In the genomic region with DNA sequence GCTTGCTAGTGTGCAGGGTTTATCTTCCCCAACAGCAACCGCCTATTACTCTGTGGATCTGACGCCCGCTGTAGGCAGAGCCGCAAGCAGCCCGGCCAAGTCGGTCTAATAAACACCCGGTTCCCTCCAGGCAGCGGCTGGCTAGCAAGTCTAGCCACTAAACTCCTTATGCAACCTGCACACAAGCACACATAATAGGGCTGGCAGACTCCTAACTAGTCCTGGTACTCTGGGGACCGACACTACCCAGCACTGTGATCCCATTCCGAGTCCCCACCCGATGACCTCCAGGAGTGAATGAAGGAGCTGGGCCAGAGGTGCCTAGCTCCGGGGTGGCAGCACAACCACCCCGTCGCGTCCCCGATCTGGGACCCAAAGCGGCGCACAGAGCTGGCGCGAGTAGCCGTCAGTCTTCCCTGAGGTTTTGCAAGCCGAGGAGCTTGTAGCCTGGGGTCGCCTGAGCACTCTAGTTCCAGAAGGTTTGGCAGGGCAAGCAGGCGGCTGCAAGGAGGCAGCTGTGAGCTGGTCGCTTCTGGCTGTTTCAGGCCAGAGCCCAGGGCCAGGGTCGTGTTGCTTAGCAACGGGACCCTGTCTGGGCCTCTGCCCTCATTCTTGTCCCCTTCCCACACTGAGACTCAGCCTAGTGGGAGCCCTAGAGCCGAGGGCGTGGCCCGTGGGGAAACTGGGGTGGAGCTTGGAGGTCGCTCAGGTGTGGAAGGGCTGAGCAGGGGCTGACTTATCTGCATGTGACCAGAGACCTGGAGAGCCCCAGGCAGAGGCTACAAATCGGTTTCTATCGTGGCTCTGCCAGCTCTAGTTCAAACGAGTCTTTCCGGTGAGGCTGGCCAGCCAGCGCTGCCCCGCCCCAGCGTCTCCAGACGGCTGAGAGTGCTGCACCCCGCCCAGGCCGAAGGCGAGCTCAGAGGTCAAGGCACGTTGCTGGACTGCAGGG, we compare ENCODE assay signal across 7 mouse cellular contexts.
DNase-seq lines count a peak whose midpoint lies in the region; ATAC-seq lines count a peak whose summit lies in the region.

No protein-coding gene starts in this region.

- H3K27ac ChIP-seq in heart, embryonic 14.5 days (replicated peaks in 1 of 2; ENCODE audit: control insufficient read depth in 1 of 2, insufficient read depth in 1 of 2, low read depth in 2 of 2, low read length in 2 of 2): peak overlapping the region in 1 of 2 experiments; percentile 57; a peak in 2 of 4 replicates
- peak overlapping the region; percentile 94 for H3K27ac ChIP-seq in kidney, embryonic 16.5 days (ENCODE audit: low read length)
- no peak overlapping the region for H3K27ac ChIP-seq in liver, embryonic 12.5 days
- H3K27ac ChIP-seq in neural tube, embryonic 13.5 days (replicated peaks): peak overlapping the region; percentile 68

- peaks cover 16 to 19% of the 10 kb centered on the region in 2 experiments for H3K4me1 ChIP-seq in heart, embryonic 14.5 days (ENCODE audit: control insufficient read depth in 2 of 2, insufficient read depth in 2 of 2, low read length in 2 of 2)
- H3K4me1 ChIP-seq in kidney, embryonic 16.5 days (ENCODE audit: insufficient read depth, low read length): peaks cover 25% of the 10 kb centered on the region
- H3K4me1 ChIP-seq in liver, embryonic 12.5 days: peaks cover 12% of the 10 kb centered on the region
- H3K4me1 ChIP-seq in neural tube, embryonic 13.5 days (replicated peaks): peaks cover 19% of the 10 kb centered on the region

- DNase-seq in adrenal gland, postnatal 25 days: peak; percentile 67
- DNase-seq in fibroblast of lung, adult 2 months (ENCODE audit: low read depth): peak; percentile 67
- DNase-seq in urinary bladder, postnatal 14 days (ENCODE audit: low spot score): peak; percentile 88

- no peaks in the 10 kb centered on the region for H3K9me3 ChIP-seq in heart, embryonic 14.5 days (ENCODE audit: control insufficient read depth, low read length)
- no peaks in the 10 kb centered on the region; the same call in 1 of the 2 replicates for H3K9me3 ChIP-seq in kidney, embryonic 16.5 days (ENCODE audit: low read length)
- H3K9me3 ChIP-seq in liver, embryonic 12.5 days (replicated peaks): no peaks in the 10 kb centered on the region
- no peaks in the 10 kb centered on the region for H3K9me3 ChIP-seq in neural tube, embryonic 13.5 days

- H3K36me3 ChIP-seq in heart, embryonic 14.5 days (ENCODE audit: control insufficient read depth, insufficient read depth, low read length): no peaks in the 10 kb centered on the region
- H3K36me3 ChIP-seq in kidney, embryonic 16.5 days (ENCODE audit: insufficient read depth, low read length): no peaks in the 10 kb centered on the region
- H3K36me3 ChIP-seq in liver, embryonic 12.5 days: no peaks in the 10 kb centered on the region
- no peaks in the 10 kb centered on the region for H3K36me3 ChIP-seq in neural tube, embryonic 13.5 days

- peak overlapping the region; percentile 37 to 40 for H3K4me3 ChIP-seq in heart, embryonic 14.5 days (ENCODE audit: control insufficient read depth in 1 of 2, insufficient read depth in 1 of 2, low read depth in 1 of 2, low read length in 2 of 2)
- H3K4me3 ChIP-seq in kidney, embryonic 16.5 days (ENCODE audit: low read length): peak overlapping the region; percentile 40
- peak overlapping the region; percentile 12 for H3K4me3 ChIP-seq in liver, embryonic 12.5 days
- peak overlapping the region; percentile 28 for H3K4me3 ChIP-seq in neural tube, embryonic 13.5 days

- peak overlapping the region; percentile 65 for H3K9ac ChIP-seq in heart, embryonic 14.5 days (ENCODE audit: low read length)
- peak overlapping the region; percentile 60 for H3K9ac ChIP-seq in kidney, embryonic 16.5 days (replicated peaks; ENCODE audit: low read length)
- H3K9ac ChIP-seq in liver, embryonic 12.5 days: no peak overlapping the region
- H3K9ac ChIP-seq in neural tube, embryonic 13.5 days: peak overlapping the region; percentile 64

- H3K27me3 ChIP-seq in heart, embryonic 14.5 days (ENCODE audit: control insufficient read depth, insufficient read depth, low read length): no peaks in the 10 kb centered on the region
- H3K27me3 ChIP-seq in kidney, embryonic 16.5 days (ENCODE audit: insufficient read depth, low read length): no peaks in the 10 kb centered on the region
- peaks cover 18% of the 10 kb centered on the region for H3K27me3 ChIP-seq in liver, embryonic 12.5 days (replicated peaks)
- no peaks in the 10 kb centered on the region for H3K27me3 ChIP-seq in neural tube, embryonic 13.5 days

- 2% methylated on average over 43 of the region's 43 CpGs for WGBS in heart, embryonic 14.5 days
- WGBS in kidney, embryonic 16.5 days: 1% methylated on average over 43 of the region's 43 CpGs
- 3% methylated on average over 43 of the region's 43 CpGs for WGBS in liver, embryonic 12.5 days (ENCODE audit: insufficient replicate concordance)
- 2% methylated on average over 43 of the region's 43 CpGs for WGBS in neural tube, embryonic 13.5 days

- peak overlapping the region; percentile 75 for H3K4me2 ChIP-seq in heart, embryonic 14.5 days (ENCODE audit: low read length)
- H3K4me2 ChIP-seq in kidney, embryonic 16.5 days (replicated peaks; ENCODE audit: low read depth, low read length): peak overlapping the region; percentile 64
- H3K4me2 ChIP-seq in liver, embryonic 12.5 days: peak overlapping the region; percentile 58
- peak overlapping the region; percentile 59 for H3K4me2 ChIP-seq in neural tube, embryonic 13.5 days

- ATAC-seq in heart, embryonic 14.5 days (ENCODE audit: insufficient number of reproducible peaks, insufficient read depth, low FRiP score, low read depth): peak; percentile 68
- peak; percentile 96 for ATAC-seq in kidney, embryonic 16.5 days (ENCODE audit: low FRiP score, low TSS enrichment)
- ATAC-seq in liver, embryonic 12.5 days: peak; percentile 37
- peak; percentile 88 for ATAC-seq in neural tube, embryonic 13.5 days (ENCODE audit: low read depth)

Comparison
In these comparisons a context has a peak if more than half of its experiments do, and no peak if none do; other contexts are left out.
1. ATAC-seq: peak in every context shown above with its lines; median percentile 96 in kidney, embryonic 16.5 days; 88 in neural tube, embryonic 13.5 days; 68 in heart, embryonic 14.5 days; 37 in liver, embryonic 12.5 days.